Mouse (Mus musculus): ENCODE data around the gene Sp7.
A peak's percentile ranks its signal among the peaks of the same experiment; 100 is the strongest.

GRCm38 (mm10) chr15:102405489-102406195 is 38.7 kb upstream of the Sp7 start, which contains the start of gene Sp1:
- TF ChIP-seq MAX (IDR thresholded peaks at IDR 0.05; ENCODE audit: low read depth), result peak; percentile 14
- no peak for TF ChIP-seq POLR2A (IDR thresholded peaks at IDR 0.05; ENCODE audit: insufficient read length, low read depth)
- no peak for TF ChIP-seq MYOD1 (IDR thresholded peaks at IDR 0.05; ENCODE audit: control insufficient read depth in 1 of 3, insufficient read length in 2 of 3, low read depth in 2 of 3)
- peak; percentile 31 for TF ChIP-seq REST (IDR thresholded peaks at IDR 0.05; ENCODE audit: insufficient read depth, insufficient read length)
- no peak for TF ChIP-seq TCF12 (IDR thresholded peaks at IDR 0.05; ENCODE audit: insufficient read depth, poor library complexity, severe bottlenecking)
- no peak for TF ChIP-seq USF1 (IDR thresholded peaks at IDR 0.05; ENCODE audit: low read depth)
- no peak for TF ChIP-seq MYOG (IDR thresholded peaks at IDR 0.05; ENCODE audit: control insufficient read depth in 1 of 3, insufficient read depth in 1 of 3, insufficient read length in 2 of 3, low read depth in 2 of 3)
- no peak for TF ChIP-seq E2F4 (IDR thresholded peaks at IDR 0.05; ENCODE audit: insufficient read depth)
- TF ChIP-seq SRF (IDR thresholded peaks at IDR 0.05; ENCODE audit: control insufficient read depth, insufficient read length, low read depth), result peak; percentile 91
- TF ChIP-seq CEBPB (IDR thresholded peaks at IDR 0.05; ENCODE audit: insufficient read depth, poor library complexity, severe bottlenecking), result no peak
- TF ChIP-seq POLR2AphosphoS2 (IDR thresholded peaks at IDR 0.05; ENCODE audit: insufficient read length, low read depth), result peak; percentile 100

All from myocyte (in vitro differentiated cells).